Mouse (Mus musculus) intestine, embryonic 15.5 days (tissue): ENCODE measurements around the gene Slc39a11. TPM values are rescaled to one million over a fixed set of nuclear protein-coding genes. Genes with fewer than 3 reads are reported as not detected.

Experiments used
- ATAC-seq: fragments of 200-750 bp; cut with Nextera tagmentation; 2 replicates; pipeline ENCODE4 v1.8.0; 2017; ENCODE audit warnings: moderate TSS enrichment, moderate library complexity
- H3K27ac ChIP-seq: fragments of 300-500 bp; sonication (generic); 2 replicates; pipeline ENCODE4 v1.5.1; 2015; ENCODE audit warnings: mild to moderate bottlenecking, inconsistent platforms
- H3K27me3 ChIP-seq: fragments of 300-500 bp; sonication (generic); replicated peaks from 2 replicates; pipeline ENCODE4 v1.6.1; 2015; ENCODE audit warnings: inconsistent platforms
- H3K36me3 ChIP-seq: fragments of 300-500 bp; sonication (generic); 2 replicates; pipeline ENCODE4 v1.6.1; 2015; ENCODE audit warnings: inconsistent platforms
- H3K4me1 ChIP-seq: fragments of 300-500 bp; sonication (generic); replicated peaks from 2 replicates; pipeline ENCODE4 v1.6.1; 2015; ENCODE audit warnings: inconsistent platforms
- H3K4me2 ChIP-seq: fragments of 300-500 bp; sonication (generic); replicated peaks from 2 replicates; pipeline ENCODE4 v1.6.1; 2015; ENCODE audit warnings: mild to moderate bottlenecking, inconsistent platforms
- H3K4me3 ChIP-seq: fragments of 300-500 bp; sonication (generic); replicated peaks from 2 replicates; pipeline ENCODE4 v1.5.1; 2015; ENCODE audit warnings: inconsistent platforms
- H3K9ac ChIP-seq: fragments of 300-500 bp; sonication (generic); 2 replicates; pipeline ENCODE4 v1.6.1; 2015; ENCODE audit warnings: inconsistent platforms
- H3K9me3 ChIP-seq: fragments of 300-500 bp; sonication (generic); 2 replicates; pipeline ENCODE4 v1.6.1; 2016; ENCODE audit warnings: inconsistent platforms
- WGBS: fragments of 180-500 bp; shearing (Covaris S2); methylation state at CpG from one replicate; pipeline ENCODE4 v1.1.7; 2015; 5-methylcytosine and 5-hydroxymethylcytosine counted together
- polyA plus RNA-seq: library from polyadenylated mRNA; unstranded; fragments of >200 nt; fragmentation: Nextera tagmentation; extraction: Ambion mirVana; gene quantifications from 2 replicates; pipeline ENCODE4 v1.2.1, GENCODE M21; 2015

Slc39a11 gene
- polyA plus RNA-seq, 1 experiment from 2014 or later: 40.8 TPM

GRCm38 (mm10) chr11:113262062-113262461, 387.8 kb downstream of the Slc39a11 start:
- H3K9ac ChIP-seq: no peak overlapping the region
- no peak for ATAC-seq
- no peak overlapping the region for H3K4me2 ChIP-seq
- H3K27me3 ChIP-seq: no peaks in the 10 kb centered on the region
- H3K9me3 ChIP-seq: no peaks in the 10 kb centered on the region
- no peak overlapping the region for H3K27ac ChIP-seq
- H3K36me3 ChIP-seq: no peaks in the 10 kb centered on the region
- WGBS: 53% methylated on average over 8 of the region's 8 CpGs
- no peak overlapping the region for H3K4me3 ChIP-seq
- H3K4me1 ChIP-seq: peaks cover 11% of the 10 kb centered on the region; the same call in 1 of the 2 replicates

- H3K36me3 ChIP-seq: no peaks in the 10 kb centered on the region
- 78% methylated on average over 4 of the region's 4 CpGs for WGBS
- peaks cover 11% of the 10 kb centered on the region; the same call in 1 of the 2 replicates for H3K4me1 ChIP-seq
- no peaks in the 10 kb centered on the region for H3K9me3 ChIP-seq
- no peak overlapping the region for H3K4me3 ChIP-seq
- no peak overlapping the region for H3K4me2 ChIP-seq
- peak overlapping the region; percentile 10; the same call in 1 of the 2 replicates for H3K27ac ChIP-seq
- ATAC-seq: no peak
- H3K9ac ChIP-seq: no peak overlapping the region
- no peaks in the 10 kb centered on the region for H3K27me3 ChIP-seq
Observed at GRCm38 (mm10) chr11:113261421-113261820, 388.5 kb downstream of the Slc39a11 start.

GRCm38 (mm10) chr11:113259712-113260382, 390.0 kb downstream of the Slc39a11 start:
- peak; percentile 95 for ATAC-seq
- WGBS: 54% methylated on average over 14 of the region's 14 CpGs

GRCm38 (mm10) chr11:113258016-113258415, 391.9 kb downstream of the Slc39a11 start:
- no peak overlapping the region for H3K27ac ChIP-seq
- H3K4me2 ChIP-seq: no peak overlapping the region
- H3K4me3 ChIP-seq: no peak overlapping the region
- no peak for ATAC-seq
- peaks cover 18% of the 10 kb centered on the region for H3K4me1 ChIP-seq
- 85% methylated on average over 6 of the region's 6 CpGs for WGBS
- no peaks in the 10 kb centered on the region for H3K27me3 ChIP-seq
- H3K9ac ChIP-seq: no peak overlapping the region
- H3K36me3 ChIP-seq: no peaks in the 10 kb centered on the region
- no peaks in the 10 kb centered on the region for H3K9me3 ChIP-seq

More at GRCm38 (mm10) chr11:113259712-113260382, 390.0 kb downstream of the Slc39a11 start:
- H3K36me3 ChIP-seq: no peaks in the 10 kb centered on the region
- H3K9ac ChIP-seq: no peak overlapping the region
- H3K27ac ChIP-seq: peak overlapping the region; percentile 82
- H3K4me3 ChIP-seq: no peak overlapping the region
- H3K4me1 ChIP-seq: peaks cover 17% of the 10 kb centered on the region
- no peaks in the 10 kb centered on the region for H3K27me3 ChIP-seq
- no peaks in the 10 kb centered on the region for H3K9me3 ChIP-seq
- H3K4me2 ChIP-seq: no peak overlapping the region

- 58% methylated on average over 6 of the region's 6 CpGs for WGBS
- no peaks in the 10 kb centered on the region for H3K27me3 ChIP-seq
- H3K4me2 ChIP-seq: no peak overlapping the region
- H3K9me3 ChIP-seq: no peaks in the 10 kb centered on the region
- peak overlapping the region; percentile 13; the same call in 1 of the 2 replicates for H3K27ac ChIP-seq
- ATAC-seq: no peak
- no peaks in the 10 kb centered on the region for H3K36me3 ChIP-seq
- H3K9ac ChIP-seq: no peak overlapping the region
- H3K4me3 ChIP-seq: no peak overlapping the region
- peaks cover 14% of the 10 kb centered on the region for H3K4me1 ChIP-seq
Observed at GRCm38 (mm10) chr11:113254653-113255052, 395.2 kb downstream of the Slc39a11 start.

- H3K27me3 ChIP-seq: no peaks in the 10 kb centered on the region
- no peaks in the 10 kb centered on the region for H3K36me3 ChIP-seq
- H3K9ac ChIP-seq: no peak overlapping the region
- peaks cover 14% of the 10 kb centered on the region for H3K4me1 ChIP-seq
- no peaks in the 10 kb centered on the region for H3K9me3 ChIP-seq
- no peak overlapping the region for H3K27ac ChIP-seq
- H3K4me2 ChIP-seq: no peak overlapping the region
- no peak overlapping the region for H3K4me3 ChIP-seq
- 68% methylated on average over 4 of the region's 4 CpGs for WGBS
- peak; percentile 79 for ATAC-seq
Observed at GRCm38 (mm10) chr11:113253169-113253568, 396.7 kb downstream of the Slc39a11 start.

GRCm38 (mm10) chr11:113251172-113251571, 398.7 kb downstream of the Slc39a11 start:
- H3K27ac ChIP-seq: no peak overlapping the region
- no peak overlapping the region for H3K4me3 ChIP-seq
- no peak overlapping the region for H3K4me2 ChIP-seq
- H3K9me3 ChIP-seq: no peaks in the 10 kb centered on the region
- no peaks in the 10 kb centered on the region for H3K27me3 ChIP-seq
- H3K4me1 ChIP-seq: peaks cover 9% of the 10 kb centered on the region
- H3K36me3 ChIP-seq: no peaks in the 10 kb centered on the region
- ATAC-seq: no peak
- H3K9ac ChIP-seq: no peak overlapping the region
- 88% methylated on average over 7 of the region's 7 CpGs for WGBS

GRCm38 (mm10) chr11:113246475-113246874, 403.4 kb downstream of the Slc39a11 start:
- Histone ChIP-seq H3K9ac (no peak overlapping the region), H3K4me3 (no peak overlapping the region), H3K4me1 (no peaks in the 10 kb centered on the region), H3K9me3 (no peaks in the 10 kb centered on the region), H3K27ac (no peak overlapping the region), H3K36me3 (no peaks in the 10 kb centered on the region), H3K4me2 (no peak overlapping the region), H3K27me3 (no peaks in the 10 kb centered on the region)
- WGBS: 43% methylated on average over 9 of the region's 9 CpGs
- peak; percentile 57 for ATAC-seq

- 78% methylated on average over 10 of the region's 10 CpGs for WGBS
- H3K36me3 ChIP-seq: no peaks in the 10 kb centered on the region
- no peak overlapping the region for H3K9ac ChIP-seq
- no peak overlapping the region for H3K27ac ChIP-seq
- no peak overlapping the region for H3K4me3 ChIP-seq
- H3K9me3 ChIP-seq: no peaks in the 10 kb centered on the region
- H3K4me2 ChIP-seq: no peak overlapping the region
- H3K4me1 ChIP-seq: no peaks in the 10 kb centered on the region
- no peaks in the 10 kb centered on the region for H3K27me3 ChIP-seq
- ATAC-seq: no peak
Observed at GRCm38 (mm10) chr11:113245666-113246065, 404.2 kb downstream of the Slc39a11 start.

GRCm38 (mm10) chr11:113234432-113234831, 415.4 kb downstream of the Slc39a11 start:
- no peaks in the 10 kb centered on the region for H3K9me3 ChIP-seq
- 0 out of 2 replicates have a peak, but pooled peaks cover 4% of the 10 kb centered on the region for H3K4me1 ChIP-seq
- H3K4me2 ChIP-seq: no peak overlapping the region
- no peak overlapping the region for H3K27ac ChIP-seq
- ATAC-seq: no peak
- H3K4me3 ChIP-seq: no peak overlapping the region
- no peaks in the 10 kb centered on the region for H3K36me3 ChIP-seq
- H3K27me3 ChIP-seq: no peaks in the 10 kb centered on the region
- no peak overlapping the region for H3K9ac ChIP-seq
- 67% methylated on average over 2 of the region's 2 CpGs for WGBS

GRCm38 (mm10) chr11:113232049-113232448, 417.8 kb downstream of the Slc39a11 start:
- H3K4me2 ChIP-seq: 0 out of 2 replicates have a peak overlapping the region, but pooled peaks have one; percentile 6
- no peaks in the 10 kb centered on the region for H3K27me3 ChIP-seq
- no peaks in the 10 kb centered on the region for H3K9me3 ChIP-seq
- WGBS: 31% methylated on average over 6 of the region's 6 CpGs
- 0 out of 2 replicates have a peak, but pooled peaks cover 4% of the 10 kb centered on the region for H3K4me1 ChIP-seq
- no peak overlapping the region for H3K4me3 ChIP-seq
- peak overlapping the region; percentile 51; the same call in 1 of the 2 replicates for H3K27ac ChIP-seq
- no peaks in the 10 kb centered on the region for H3K36me3 ChIP-seq
- peak; percentile 76 for ATAC-seq
- no peak overlapping the region for H3K9ac ChIP-seq

GRCm38 (mm10) chr11:113230410-113231132, 419.3 kb downstream of the Slc39a11 start:
- H3K4me3 ChIP-seq: no peak overlapping the region
- WGBS: 50% methylated on average over 6 of the region's 6 CpGs
- 0 out of 2 replicates have a peak, but pooled peaks cover 7% of the 10 kb centered on the region for H3K4me1 ChIP-seq
- H3K9me3 ChIP-seq: no peaks in the 10 kb centered on the region
- no peak overlapping the region for H3K4me2 ChIP-seq
- no peak overlapping the region for H3K27ac ChIP-seq
- no peak overlapping the region for H3K9ac ChIP-seq
- no peaks in the 10 kb centered on the region for H3K27me3 ChIP-seq
- no peak for ATAC-seq
- no peaks in the 10 kb centered on the region for H3K36me3 ChIP-seq
